Mouse (Mus musculus) hindbrain, embryonic 15.5 days (tissue): ENCODE measurements at regions not wholly inside any gene's neighbourhood (a gene's known extent, or its start where the extent isn't known, plus 50 kb on each side); places are given as distances from the start of the nearest gene placed in this dataset.

Source experiments
- ATAC-seq: fragments of 200-750 bp; cut with Nextera tagmentation; 2 replicates; pipeline ENCODE4 v1.8.0; 2017; ENCODE audit warnings: low read depth, moderate number of reproducible peaks, moderate TSS enrichment; ENCODE audit not compliant: low FRiP score
- H3K27ac ChIP-seq: fragments of 300-500 bp; sonication (generic); replicated peaks from 2 replicates; pipeline ENCODE4 v1.5.1; 2015; ENCODE audit warnings: mild to moderate bottlenecking, inconsistent platforms
- H3K27me3 ChIP-seq: fragments of 300-500 bp; sonication (generic); 2 replicates; pipeline ENCODE4 v1.6.1; 2015; ENCODE audit warnings: control low read depth, inconsistent platforms
- H3K36me3 ChIP-seq: fragments of 300-500 bp; sonication (generic); 2 replicates; pipeline ENCODE4 v1.6.1; 2015; ENCODE audit warnings: control low read depth, inconsistent platforms
- H3K4me1 ChIP-seq: fragments of 300-500 bp; sonication (generic); replicated peaks from 2 replicates; pipeline ENCODE4 v1.6.1; 2015; ENCODE audit warnings: control low read depth, inconsistent platforms
- H3K4me2 ChIP-seq: fragments of 300-500 bp; sonication (generic); 2 replicates; pipeline ENCODE4 v1.6.1; 2015; ENCODE audit warnings: moderate library complexity, mild to moderate bottlenecking, inconsistent platforms
- H3K4me3 ChIP-seq: fragments of 300-500 bp; sonication (generic); 2 replicates; pipeline ENCODE4 v1.5.1; 2015; ENCODE audit warnings: mild to moderate bottlenecking, inconsistent platforms
- H3K9ac ChIP-seq: fragments of 300-500 bp; sonication (generic); 2 replicates; pipeline ENCODE4 v1.6.1; 2015; ENCODE audit warnings: inconsistent platforms
- H3K9me3 ChIP-seq: fragments of 300-500 bp; sonication (generic); 2 replicates; pipeline ENCODE4 v1.6.1; 2016; ENCODE audit warnings: control low read depth, inconsistent platforms
- WGBS: fragments of 180-500 bp; shearing (Covaris S2); methylation state at CpG from one replicate; pipeline ENCODE4 v1.1.7; 2015; 5-methylcytosine and 5-hydroxymethylcytosine counted together

GRCm38 (mm10) chr9:41821401-41821800, 302.7 kb downstream of the Sorl1 start:
- ATAC-seq: no peak
- WGBS: 69% methylated on average over 4 of the region's 4 CpGs
- Histone ChIP-seq H3K4me1 (no peaks in the 10 kb centered on the region), H3K27me3 (no peaks in the 10 kb centered on the region), H3K36me3 (no peaks in the 10 kb centered on the region), H3K9me3 (no peaks in the 10 kb centered on the region), H3K27ac (no peak overlapping the region), H3K4me2 (no peak overlapping the region), H3K4me3 (no peak overlapping the region), H3K9ac (no peak overlapping the region)

GRCm38 (mm10) chr9:41817740-41818461, 306.2 kb downstream of the Sorl1 start:
- WGBS: 75% methylated on average over 11 of the region's 11 CpGs
- no peak for ATAC-seq
- Histone ChIP-seq H3K4me2 (no peak overlapping the region), H3K36me3 (no peaks in the 10 kb centered on the region), H3K27me3 (no peaks in the 10 kb centered on the region), H3K27ac (no peak overlapping the region), H3K4me3 (no peak overlapping the region), H3K9me3 (no peaks in the 10 kb centered on the region), H3K9ac (no peak overlapping the region), H3K4me1 (no peaks in the 10 kb centered on the region)

DNA sequence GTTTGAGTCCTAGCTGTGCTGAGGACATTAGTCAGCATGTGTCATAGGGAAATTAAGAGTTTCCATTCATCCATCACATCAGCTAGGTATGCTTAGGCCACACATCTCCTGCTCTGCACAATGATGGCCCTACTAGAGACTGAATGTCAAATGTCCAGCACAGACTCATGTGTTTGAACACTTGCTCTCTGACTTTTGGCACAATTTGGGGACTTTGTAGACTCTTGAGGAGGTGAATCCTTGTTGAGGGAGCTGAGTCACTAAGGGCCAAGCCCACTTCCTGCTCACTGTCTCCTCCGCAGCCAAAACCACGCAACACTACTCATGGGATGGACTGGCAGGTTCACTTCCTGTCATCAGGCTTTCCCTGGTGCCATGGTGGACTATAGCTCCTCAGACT, 308.2 kb downstream of the Sorl1 start:
- H3K9ac ChIP-seq: no peak overlapping the region
- H3K4me3 ChIP-seq: no peak overlapping the region
- H3K4me1 ChIP-seq: no peaks in the 10 kb centered on the region
- H3K36me3 ChIP-seq: no peaks in the 10 kb centered on the region
- H3K27me3 ChIP-seq: no peaks in the 10 kb centered on the region
- 92% methylated on average over 2 of the region's 2 CpGs for WGBS
- no peak for ATAC-seq
- H3K27ac ChIP-seq: no peak overlapping the region
- no peaks in the 10 kb centered on the region for H3K9me3 ChIP-seq
- no peak overlapping the region for H3K4me2 ChIP-seq

DNA sequence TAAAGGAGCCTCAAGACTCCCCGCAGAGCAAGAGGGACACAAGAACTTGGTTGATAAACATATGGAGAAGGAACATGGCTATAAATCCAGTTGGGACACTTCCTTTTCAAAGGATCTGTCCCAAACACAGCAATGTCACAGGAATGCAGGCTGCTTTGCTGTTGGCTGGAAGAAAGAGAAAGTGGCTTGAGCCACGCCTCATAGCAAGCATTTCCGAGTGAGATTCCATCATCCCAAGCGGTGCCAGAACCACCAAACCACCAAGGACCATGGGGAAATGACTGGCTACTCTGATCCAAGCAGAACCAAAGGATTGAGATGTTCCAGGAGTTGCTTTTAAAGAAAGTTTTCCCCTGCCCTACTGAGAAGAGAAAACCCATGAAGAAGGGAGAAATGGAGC, 314.8 kb downstream of the Sorl1 start:
- H3K9ac ChIP-seq: no peak overlapping the region
- no peaks in the 10 kb centered on the region for H3K36me3 ChIP-seq
- WGBS: 86% methylated on average over 4 of the region's 4 CpGs
- no peak overlapping the region for H3K27ac ChIP-seq
- peaks cover 20% of the 10 kb centered on the region for H3K4me1 ChIP-seq
- H3K9me3 ChIP-seq: no peaks in the 10 kb centered on the region
- no peak overlapping the region for H3K4me2 ChIP-seq
- no peak overlapping the region for H3K4me3 ChIP-seq
- H3K27me3 ChIP-seq: no peaks in the 10 kb centered on the region
- ATAC-seq: no peak

DNA sequence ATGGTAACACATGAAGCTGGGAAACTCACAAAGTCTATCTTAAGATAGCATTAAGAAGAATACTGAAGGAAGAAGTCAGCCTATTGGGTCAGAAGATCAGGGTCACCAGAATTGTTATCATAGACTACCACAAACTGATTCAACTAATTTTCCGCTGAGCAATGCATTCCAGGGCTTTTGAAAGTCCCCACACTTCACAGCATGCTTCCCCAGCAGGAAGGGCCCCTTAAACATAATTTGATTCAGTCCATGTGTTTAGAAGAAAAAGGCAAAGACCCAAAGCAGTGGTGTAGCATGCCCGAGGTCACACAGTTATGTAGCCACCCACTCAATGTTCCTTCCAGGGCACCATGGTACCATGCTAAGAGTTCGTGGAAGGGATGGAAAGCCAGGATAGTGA, 315.3 kb downstream of the Sorl1 start:
- no peak overlapping the region for H3K27ac ChIP-seq
- no peaks in the 10 kb centered on the region for H3K9me3 ChIP-seq
- 44% methylated on average over 3 of the region's 3 CpGs for WGBS
- H3K36me3 ChIP-seq: no peaks in the 10 kb centered on the region
- no peak overlapping the region for H3K4me2 ChIP-seq
- H3K27me3 ChIP-seq: no peaks in the 10 kb centered on the region
- H3K4me3 ChIP-seq: no peak overlapping the region
- peaks cover 23% of the 10 kb centered on the region for H3K4me1 ChIP-seq
- no peak overlapping the region for H3K9ac ChIP-seq
- no peak for ATAC-seq

DNA sequence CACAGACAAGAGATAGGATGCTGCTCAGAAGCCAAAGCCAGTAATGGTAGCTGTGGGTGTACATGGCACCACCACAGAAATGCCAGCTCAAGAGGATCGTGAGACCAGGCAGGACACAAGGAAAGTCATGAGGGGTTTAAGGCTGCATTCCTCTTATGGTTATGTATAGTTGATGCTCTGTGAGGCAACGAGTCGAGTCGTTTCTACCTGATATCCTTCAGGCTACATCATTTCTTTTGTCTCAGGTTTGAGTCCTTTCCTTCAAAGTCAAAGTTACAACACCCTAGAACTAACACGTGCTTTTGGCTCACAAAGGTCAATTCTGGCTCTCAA, 317.8 kb downstream of the Sorl1 start:
- WGBS: 89% methylated on average over 5 of the region's 5 CpGs
- H3K4me2 ChIP-seq: peak overlapping the region; percentile 22; the same call in 1 of the 2 replicates
- no peaks in the 10 kb centered on the region for H3K27me3 ChIP-seq
- no peaks in the 10 kb centered on the region for H3K9me3 ChIP-seq
- peak overlapping the region; percentile 54; the same call in 1 of the 2 replicates for H3K27ac ChIP-seq
- H3K9ac ChIP-seq: no peak overlapping the region
- H3K4me1 ChIP-seq: peaks cover 23% of the 10 kb centered on the region
- no peaks in the 10 kb centered on the region for H3K36me3 ChIP-seq
- no peak for ATAC-seq
- no peak overlapping the region for H3K4me3 ChIP-seq

GRCm38 (mm10) chr9:41805491-41806288, 318.4 kb downstream of the Sorl1 start:
- 42% methylated on average over 15 of the region's 15 CpGs for WGBS
- Histone ChIP-seq H3K4me1 (peaks cover 23% of the 10 kb centered on the region), H3K9me3 (no peaks in the 10 kb centered on the region), H3K4me2 (peak overlapping the region; percentile 22; the same call in 1 of the 2 replicates), H3K4me3 (no peak overlapping the region), H3K36me3 (no peaks in the 10 kb centered on the region), H3K9ac (no peak overlapping the region), H3K27me3 (no peaks in the 10 kb centered on the region), H3K27ac (peak overlapping the region; percentile 54)
- ATAC-seq: peak; percentile 56; the same call in 1 of the 2 replicates

- H3K36me3 ChIP-seq: no peaks in the 10 kb centered on the region
- H3K9me3 ChIP-seq: no peaks in the 10 kb centered on the region
- ATAC-seq: 0 out of 2 replicates have a peak, but pooled peaks have one; percentile 42
- H3K27ac ChIP-seq: peak overlapping the region; percentile 54
- H3K27me3 ChIP-seq: no peaks in the 10 kb centered on the region
- H3K4me2 ChIP-seq: peak overlapping the region; percentile 22; the same call in 1 of the 2 replicates
- peaks cover 23% of the 10 kb centered on the region for H3K4me1 ChIP-seq
- no peak overlapping the region for H3K9ac ChIP-seq
- no peak overlapping the region for H3K4me3 ChIP-seq
- 19% methylated on average over 10 of the region's 10 CpGs for WGBS
Observed at GRCm38 (mm10) chr9:41804711-41805331, 319.3 kb downstream of the Sorl1 start.

DNA sequence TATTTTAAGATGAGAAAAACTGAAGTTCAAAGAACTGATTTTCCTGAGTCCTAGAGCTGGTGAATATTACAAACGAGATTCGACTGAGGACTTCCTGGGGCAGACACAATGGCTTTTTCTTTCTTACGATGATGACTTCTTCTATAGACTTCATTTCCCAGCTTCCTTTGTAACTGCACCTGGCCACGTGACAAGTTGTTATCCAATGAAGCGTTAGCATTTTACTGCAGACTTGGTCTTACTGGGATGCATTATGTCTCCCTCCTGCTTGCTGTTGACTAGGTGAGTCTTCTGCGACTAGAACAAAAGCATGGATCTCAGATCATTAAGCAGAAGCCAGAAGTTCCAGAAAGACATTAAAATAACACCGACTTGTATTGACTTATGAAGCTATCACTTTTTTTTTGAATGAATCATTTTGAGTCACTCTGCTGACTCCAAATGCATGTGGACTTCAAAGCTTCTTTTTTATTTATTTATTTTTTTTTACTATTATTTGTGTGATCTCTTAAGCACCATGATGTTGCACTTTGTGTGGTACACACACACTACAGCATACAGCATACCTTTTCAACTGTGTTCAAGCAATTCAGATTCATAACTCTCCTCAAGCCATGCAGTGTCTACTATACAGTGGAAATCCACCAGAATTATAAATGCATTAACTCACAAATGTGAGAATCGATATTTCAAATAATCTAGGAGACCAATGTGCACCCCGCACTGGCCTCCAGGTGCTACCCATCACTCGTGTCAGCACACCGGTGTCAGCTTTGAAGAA, 320.2 kb downstream of the Sorl1 start:
- Histone ChIP-seq H3K4me3 (no peak overlapping the region), H3K9ac (no peak overlapping the region), H3K27me3 (no peaks in the 10 kb centered on the region), H3K27ac (peak overlapping the region; percentile 54), H3K9me3 (no peaks in the 10 kb centered on the region), H3K4me1 (peaks cover 23% of the 10 kb centered on the region), H3K36me3 (no peaks in the 10 kb centered on the region), H3K4me2 (0 out of 2 replicates have a peak overlapping the region, but pooled peaks have one; percentile 3)
- 62% methylated on average over 11 of the region's 11 CpGs for WGBS
- peak; percentile 80 for ATAC-seq

DNA sequence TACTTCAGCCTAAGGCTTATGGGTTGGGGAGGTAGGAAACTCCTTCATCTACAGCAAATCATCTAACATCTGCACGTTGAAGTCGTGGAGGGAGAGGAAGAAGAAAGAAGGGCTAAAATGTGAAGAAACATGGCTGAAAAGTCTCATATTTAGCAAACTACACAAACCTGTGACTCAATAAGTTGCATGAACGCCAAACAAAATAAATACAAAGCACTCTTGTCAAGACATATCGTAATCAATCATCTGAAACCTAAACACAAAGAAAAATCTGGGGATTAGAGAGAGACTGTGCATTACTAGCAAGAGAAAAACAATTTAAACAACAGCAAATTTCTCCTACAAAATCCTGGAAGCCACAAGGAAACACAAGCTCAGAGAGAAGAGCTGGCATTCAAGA, 322.7 kb downstream of the Sorl1 start:
- no peak overlapping the region for H3K4me2 ChIP-seq
- no peak for ATAC-seq

GRCm38 (mm10) chr9:41792830-41793213, 331.3 kb downstream of the Sorl1 start:
- Histone ChIP-seq H3K4me3 (no peak overlapping the region), H3K27me3 (no peaks in the 10 kb centered on the region), H3K36me3 (no peaks in the 10 kb centered on the region), H3K4me1 (peaks cover 10% of the 10 kb centered on the region), H3K27ac (no peak overlapping the region; the same call in 1 of the 2 replicates), H3K9ac (no peak overlapping the region), H3K9me3 (no peaks in the 10 kb centered on the region), H3K4me2 (no peak overlapping the region)
- 59% methylated on average over 6 of the region's 6 CpGs for WGBS
- no peak for ATAC-seq

More for the DNA sequence above, 322.7 kb downstream of the Sorl1 start:
- H3K36me3 ChIP-seq: no peaks in the 10 kb centered on the region
- WGBS: 85% methylated on average over 4 of the region's 4 CpGs
- H3K4me3 ChIP-seq: no peak overlapping the region
- no peaks in the 10 kb centered on the region for H3K9me3 ChIP-seq
- H3K27me3 ChIP-seq: no peaks in the 10 kb centered on the region
- no peak overlapping the region for H3K9ac ChIP-seq
- H3K27ac ChIP-seq: no peak overlapping the region
- H3K4me1 ChIP-seq: peaks cover 23% of the 10 kb centered on the region
